9 mouse cellular contexts compared by ENCODE assay signal in the genomic region with DNA sequence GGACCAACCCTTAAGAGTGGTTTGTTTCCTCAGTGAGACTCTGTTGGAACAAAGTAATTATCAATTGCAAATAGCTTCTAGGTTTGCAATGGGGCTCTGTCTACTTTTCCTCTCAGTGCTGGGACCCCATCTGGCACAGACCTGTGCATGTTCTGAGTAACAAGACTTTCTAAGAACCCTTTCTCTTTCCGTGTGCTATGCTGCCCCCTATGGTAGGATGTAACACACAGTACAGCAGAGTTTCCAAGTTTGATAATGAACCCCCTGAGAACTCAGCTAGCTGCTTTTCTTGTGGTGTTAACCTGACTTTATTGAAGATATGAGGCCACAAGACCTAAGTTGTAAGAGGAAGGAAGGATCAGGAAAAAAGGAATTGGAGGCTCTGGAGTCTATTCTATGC.
DNase-seq lines count a peak whose midpoint lies in the region; ATAC-seq and TF ChIP-seq lines count a peak whose summit lies in the region.
"Had no signal": no experiment of that assay in that cellular context is flagged by ENCODE, and none has a peak within 500 bp of the region (broad histone marks: within the 10 kb centered on the region; RNA-seq: fewer than 3 reads in every experiment).

No protein-coding gene starts in this region.

- peak; percentile 27 for DNase-seq in kidney, adult 2 months
- DNase-seq in kidney, adult 18-20 months: no peak
- DNase-seq in MN1 (ENCODE audit: low spot score): peak; percentile 20
- DNase-seq in thymus, postnatal 0 days (ENCODE audit: low spot score): peak; percentile 70
- DNase-seq in right cerebral cortex, adult 18-20 months: no peak
- DNase-seq in cerebellum, adult 8-10 months: no peak

- H3K36me3 ChIP-seq in kidney, adult 2 months (ENCODE audit: control insufficient read depth, insufficient read depth, low read length): no peaks in the 10 kb centered on the region; the same call in 1 of the 2 replicates
- peaks cover 15% of the 10 kb centered on the region for H3K36me3 ChIP-seq in C2C12 (ENCODE audit: control insufficient read depth, insufficient read depth)
- H3K36me3 ChIP-seq: embryonic facial prominence, embryonic 15.5 days had no signal

- no peaks in the 10 kb centered on the region for H3K4me1 ChIP-seq in kidney, adult 2 months (ENCODE audit: control insufficient read depth, insufficient read depth, low read length)
- H3K4me1 ChIP-seq: embryonic facial prominence, embryonic 15.5 days had no signal

- no peaks in the 10 kb centered on the region for H3K79me3 ChIP-seq in C2C12 (ENCODE audit: low read depth)

- TF ChIP-seq POLR2A in kidney, adult 2 months (IDR thresholded peaks at IDR 0.05; ENCODE audit: low read depth, low read length): no peak

- H3K4me3 ChIP-seq in kidney, adult 2 months (ENCODE audit: insufficient read depth, low read depth, low read length): no peak overlapping the region
- H3K4me3 ChIP-seq in C2C12 (ENCODE audit: insufficient read depth, poor library complexity, severe bottlenecking): no peak overlapping the region
- H3K4me3 ChIP-seq: embryonic facial prominence, embryonic 15.5 days had no signal

- 20% methylated on average over 1 of the region's 1 CpGs for WGBS in kidney, adult 2 months

- ATAC-seq in hematopoietic stem cell, adult 5-6 weeks (replicated peaks in 1 of 2; ENCODE audit: insufficient read depth in 1 of 2, low FRiP score in 2 of 2, low TSS enrichment in 1 of 2, low read depth in 1 of 2, poor library complexity in 2 of 2, severe bottlenecking in 2 of 2): peak; percentile 37 to 72; a peak in 1 of 4 replicates

- H3K27ac ChIP-seq in kidney, adult 2 months (ENCODE audit: insufficient read depth, low read depth, low read length): no peak overlapping the region
- H3K27ac ChIP-seq: embryonic facial prominence, embryonic 15.5 days had no signal

- H3K27me3 ChIP-seq in kidney, adult 2 months (replicated peaks; ENCODE audit: control insufficient read depth, insufficient read depth, low read length): no peaks in the 10 kb centered on the region
- no peaks in the 10 kb centered on the region for H3K27me3 ChIP-seq in C2C12 (ENCODE audit: control insufficient read depth, insufficient read depth, insufficient read length)
- H3K27me3 ChIP-seq: embryonic facial prominence, embryonic 15.5 days had no signal

- no peaks in the 10 kb centered on the region for H3K79me2 ChIP-seq in C2C12 (ENCODE audit: control insufficient read depth, insufficient read depth)

- peak; percentile 33; the same call in 1 of the 2 replicates for TF ChIP-seq CTCF in kidney, adult 2 months (conservative IDR thresholded peaks at IDR 0.05; ENCODE audit: insufficient read depth, insufficient read length, low read depth, low read length)
- TF ChIP-seq CTCF in C2C12 (IDR thresholded peaks at IDR 0.05; ENCODE audit: control insufficient read depth, insufficient read depth, insufficient read length): peak; percentile 1

- H3ac ChIP-seq in C2C12 (ENCODE audit: control insufficient read depth, insufficient read length, low read depth): no peak overlapping the region

TF ChIP-seq in C2C12, 6 proteins besides CTCF, POLR2A, EP300 and RAD21:
- no peak for TF ChIP-seq CEBPB (IDR thresholded peaks at IDR 0.05; ENCODE audit: low read depth)
- TF ChIP-seq MAX (IDR thresholded peaks at IDR 0.05): no peak
- no peak for TF ChIP-seq MYOD1 (IDR thresholded peaks at IDR 0.05; ENCODE audit: control insufficient read depth, insufficient read length, low read depth)
- TF ChIP-seq USF1 (IDR thresholded peaks at IDR 0.05; ENCODE audit: low read depth): no peak
- no peak for TF ChIP-seq MYOG (IDR thresholded peaks at IDR 0.05; ENCODE audit: control insufficient read depth, extremely low read depth, insufficient read length)
- no peak for TF ChIP-seq FOSL1 (IDR thresholded peaks at IDR 0.05; ENCODE audit: insufficient read depth, low read length, poor library complexity, severe bottlenecking)

Comparison
In these comparisons a context has a peak if more than half of its experiments do, and no peak if none do; other contexts are left out.
1. DNase-seq: peak in kidney, adult 2 months (single experiment), MN1 (single experiment) and thymus, postnatal 0 days (single experiment); none in kidney, adult 18-20 months (single experiment), right cerebral cortex, adult 18-20 months (single experiment) and cerebellum, adult 8-10 months (single experiment).